Mouse (Mus musculus) adrenal gland, postnatal 10 days (tissue): ENCODE results near the gene Olfml1. TPM values are rescaled to one million over a fixed set of nuclear protein-coding genes. Genes with fewer than 3 reads are reported as not detected.
A peak's percentile ranks its signal among the peaks of the same experiment; 100 is the strongest.

Source experiments
- DNase-seq: peaks from one replicate; pipeline ENCODE4 v3.0.0; 2021; ENCODE audit warnings: mixed read lengths
- total RNA-seq, 2 experiments: library from RNA; stranded (reverse); gene quantifications; 2 replicates each; pipeline ENCODE4 v1.2.3; 2021

Gene Olfml1
- total RNA-seq, 2 experiments from 2014 or later = 9.9 to 12.4 TPM

DNA sequence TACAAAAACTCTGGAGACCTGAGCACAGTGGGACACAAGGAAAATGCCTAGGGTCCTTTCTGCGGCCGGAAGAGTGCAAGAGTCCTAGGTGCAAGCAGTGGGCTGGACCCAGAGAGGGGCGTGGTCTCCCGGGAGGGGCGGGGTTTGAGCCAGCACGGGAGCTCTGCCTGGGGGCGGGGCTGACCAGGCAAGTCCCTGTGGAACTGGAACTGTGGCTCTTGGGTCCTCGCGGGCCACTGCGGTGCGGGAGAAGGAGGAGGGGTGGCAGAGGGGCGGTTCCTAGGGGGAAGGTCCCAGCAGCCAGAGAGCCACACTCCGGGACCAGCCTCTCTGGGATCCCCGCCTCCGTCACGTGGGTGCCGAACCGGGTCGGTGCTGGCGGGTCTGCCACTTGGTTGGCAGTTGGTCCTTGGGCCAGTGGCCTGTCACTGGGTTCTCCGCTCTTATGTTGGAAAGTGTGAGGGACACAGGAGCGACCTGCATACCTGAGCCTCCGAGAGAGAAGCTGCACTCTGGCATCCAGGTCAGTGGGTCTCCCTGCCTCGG lies 27.7 kb downstream of the Olfml1 start, which contains the start of gene Ppfibp2:
Ppfibp2 (plus strand) TSS at position 351 of the 546 bp plus-strand sequence.
- DNase-seq = peak; percentile 98

DNA sequence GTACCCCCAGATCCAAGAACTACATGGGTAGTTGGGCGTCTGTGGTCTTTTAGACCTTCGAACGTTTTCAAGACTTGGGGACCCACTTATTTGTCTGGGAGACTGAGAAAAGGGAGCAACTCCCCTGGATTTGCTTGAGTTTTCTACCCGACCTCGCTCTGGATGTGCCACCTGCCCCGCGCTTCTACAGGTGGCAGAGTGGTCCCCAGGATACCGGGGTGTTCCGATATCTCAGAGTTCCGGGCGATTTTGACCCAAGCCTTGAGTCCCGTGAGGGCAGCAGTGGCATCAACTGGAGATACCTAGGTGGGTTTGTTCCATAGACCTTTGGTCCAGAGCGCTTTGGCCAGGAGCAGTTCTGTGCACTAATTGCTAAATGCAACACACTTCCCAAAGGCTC lies 28.2 kb downstream of the Olfml1 start:
- no peak for DNase-seq

DNA sequence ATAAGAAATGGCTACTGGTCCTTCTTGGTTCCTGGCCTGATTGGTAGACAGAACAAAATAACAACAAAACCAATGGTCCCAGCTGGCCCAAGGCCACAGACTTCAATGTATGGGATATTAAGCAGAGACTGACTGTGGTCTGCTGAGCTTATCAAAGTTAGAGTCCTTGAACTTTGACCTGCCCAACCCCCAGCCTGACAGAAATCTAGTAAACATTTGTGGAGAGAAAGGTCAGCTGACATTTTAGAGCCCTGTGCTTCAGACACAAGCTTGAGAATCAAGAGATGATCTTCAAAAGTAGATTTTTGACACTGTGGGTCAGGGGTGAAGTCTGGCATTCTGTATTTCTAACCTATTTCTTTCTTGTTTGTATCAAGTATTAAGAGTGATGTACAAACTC lies 29.5 kb downstream of the Olfml1 start:
- DNase-seq = no peak

DNA sequence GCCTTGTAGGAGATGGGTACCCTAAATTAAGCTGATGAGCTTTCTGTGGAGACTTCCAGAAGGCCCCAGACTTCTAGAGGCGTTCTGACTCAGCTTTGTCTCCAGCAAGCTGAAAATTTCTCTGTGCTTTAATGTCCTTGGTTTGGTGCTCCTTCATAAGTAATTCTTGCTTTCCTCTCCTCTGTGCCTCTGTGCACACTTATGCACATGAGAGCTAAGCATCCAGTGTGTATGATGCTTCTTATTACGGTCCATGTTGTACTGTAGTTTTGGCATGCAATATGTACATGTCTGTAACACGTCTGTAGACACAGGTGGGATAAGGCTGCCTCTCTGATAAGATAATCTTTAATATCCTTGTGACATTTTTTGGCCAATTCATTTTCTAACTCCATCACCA lies 30.7 kb downstream of the Olfml1 start:
- no peak for DNase-seq

DNA sequence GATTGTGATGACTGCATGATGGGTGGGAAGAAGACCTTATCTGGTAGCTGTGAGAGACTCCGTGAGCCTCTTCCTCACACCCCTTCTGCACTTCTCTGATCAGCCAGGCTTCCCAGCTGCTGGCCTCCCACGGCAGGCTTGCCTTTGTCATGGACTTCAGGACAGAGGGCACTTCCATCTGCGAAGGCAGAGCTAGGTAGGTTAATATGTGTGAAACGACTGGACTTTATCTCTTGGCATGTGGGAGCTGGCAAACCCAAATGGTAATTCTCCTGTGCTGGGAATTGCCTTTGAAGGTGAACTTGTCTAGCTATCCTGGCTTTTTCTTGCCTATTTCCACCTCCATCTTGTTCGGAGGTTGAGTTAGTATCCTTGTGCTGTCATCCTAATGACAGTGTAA lies 33.4 kb downstream of the Olfml1 start:
- DNase-seq = no peak

DNA sequence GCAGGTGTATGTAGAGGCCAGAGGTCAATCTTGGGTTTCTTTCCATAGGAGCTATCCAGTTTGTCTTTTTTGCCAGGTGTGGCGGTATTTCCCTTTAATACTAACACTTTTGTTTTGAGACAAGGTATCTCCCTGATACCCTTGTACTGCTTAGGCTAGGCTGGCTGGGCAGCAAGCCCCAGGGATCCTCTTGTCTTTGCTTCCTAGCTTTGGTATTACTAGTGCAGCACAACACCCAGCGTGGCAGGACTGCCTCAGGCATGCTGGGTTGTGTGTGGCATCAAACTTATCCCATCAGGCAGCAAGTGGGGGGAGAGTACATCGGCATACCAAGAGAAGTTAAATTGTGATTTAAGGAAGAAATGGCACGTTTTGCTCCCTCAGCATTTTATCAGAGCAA lies 35.3 kb downstream of the Olfml1 start:
- no peak for DNase-seq

DNA sequence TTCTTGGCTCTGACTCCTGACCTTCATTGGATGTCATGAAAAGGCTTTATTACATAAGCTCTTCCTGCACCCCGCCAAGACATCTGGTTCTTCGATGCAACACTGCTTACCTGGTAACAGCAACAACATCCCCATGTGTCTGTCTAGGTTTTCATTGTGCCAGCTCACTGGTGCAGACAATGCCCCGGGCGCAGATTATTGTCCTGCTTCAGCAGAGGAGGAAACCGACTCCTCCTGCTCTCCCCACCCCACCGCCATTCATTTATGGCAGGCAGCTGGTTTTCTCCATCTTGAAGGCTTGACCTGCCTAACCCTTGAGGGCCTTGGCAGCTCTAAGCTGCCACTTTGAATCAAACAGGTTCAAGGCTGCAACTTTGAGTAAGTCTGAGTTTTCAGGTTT lies 35.7 kb downstream of the Olfml1 start:
- DNase-seq = no peak

DNA sequence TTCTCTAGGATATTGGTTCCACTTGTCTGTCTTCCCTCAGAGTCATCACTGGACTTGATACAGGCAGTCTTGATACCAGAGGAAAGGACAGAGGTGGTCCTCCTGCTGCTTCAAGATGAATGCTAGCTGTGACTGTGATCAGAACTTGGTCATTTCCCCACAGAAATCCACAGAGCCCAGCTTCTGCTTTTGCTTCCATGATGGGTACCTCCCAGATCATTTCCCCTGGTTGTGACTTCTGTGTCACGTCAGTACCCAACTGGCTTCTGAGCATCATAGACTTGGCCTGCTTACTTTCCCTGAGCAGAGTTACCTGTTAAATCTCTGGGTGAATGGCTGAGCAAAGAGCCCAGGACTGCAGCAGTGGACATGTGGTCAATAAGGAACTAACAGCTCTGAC lies 40.5 kb downstream of the Olfml1 start:
- no peak for DNase-seq

DNA sequence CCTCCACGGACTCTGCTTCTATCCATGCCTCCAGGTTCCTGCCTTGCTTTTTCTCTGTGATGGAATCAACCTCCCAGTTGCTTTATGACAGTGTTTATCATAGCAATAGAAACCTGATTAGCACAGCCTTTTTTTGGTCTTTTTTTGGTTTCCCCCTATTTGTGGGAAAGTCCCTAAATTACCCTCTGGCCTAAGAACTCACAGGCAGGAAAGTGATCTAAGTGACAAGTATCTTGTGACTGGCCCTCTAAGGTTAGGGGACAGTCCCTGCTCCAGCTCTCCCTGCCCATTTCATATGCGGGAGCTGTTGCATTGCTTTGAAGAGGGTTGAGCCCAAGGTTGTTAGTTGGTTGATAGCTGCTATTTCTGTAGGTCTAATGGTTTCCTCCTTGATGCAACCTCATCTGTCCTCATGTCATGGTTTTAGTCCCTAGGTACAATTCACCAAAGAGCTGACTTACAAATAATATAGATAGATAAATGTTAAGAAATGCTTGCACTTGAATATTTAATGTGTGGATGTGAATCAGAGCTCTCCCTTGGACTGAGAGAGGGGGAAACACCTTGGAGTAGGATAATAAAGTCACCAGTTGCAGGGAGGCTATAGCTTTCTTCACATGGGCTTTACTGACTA lies 42.5 kb downstream of the Olfml1 start:
- no peak for DNase-seq

DNA sequence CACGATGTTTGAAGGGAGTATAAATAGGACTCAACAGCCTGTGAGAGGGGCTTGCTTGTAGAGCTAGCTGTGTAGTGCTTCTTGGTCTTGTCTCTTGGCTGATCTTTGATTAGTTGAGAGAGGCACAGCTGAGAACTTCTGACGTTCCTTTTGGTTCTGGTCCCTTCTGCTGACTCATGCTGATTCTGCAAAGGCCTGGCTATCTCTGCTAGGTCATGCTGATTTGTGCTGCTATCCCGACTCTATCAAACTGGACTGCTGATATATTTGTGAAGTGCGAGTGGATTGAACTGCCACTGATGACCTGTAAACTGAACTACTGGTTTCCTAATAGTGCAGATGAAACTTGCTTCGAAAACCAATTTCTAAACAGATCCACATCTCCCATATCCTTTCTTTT lies 43.6 kb downstream of the Olfml1 start:
- no peak for DNase-seq

DNA sequence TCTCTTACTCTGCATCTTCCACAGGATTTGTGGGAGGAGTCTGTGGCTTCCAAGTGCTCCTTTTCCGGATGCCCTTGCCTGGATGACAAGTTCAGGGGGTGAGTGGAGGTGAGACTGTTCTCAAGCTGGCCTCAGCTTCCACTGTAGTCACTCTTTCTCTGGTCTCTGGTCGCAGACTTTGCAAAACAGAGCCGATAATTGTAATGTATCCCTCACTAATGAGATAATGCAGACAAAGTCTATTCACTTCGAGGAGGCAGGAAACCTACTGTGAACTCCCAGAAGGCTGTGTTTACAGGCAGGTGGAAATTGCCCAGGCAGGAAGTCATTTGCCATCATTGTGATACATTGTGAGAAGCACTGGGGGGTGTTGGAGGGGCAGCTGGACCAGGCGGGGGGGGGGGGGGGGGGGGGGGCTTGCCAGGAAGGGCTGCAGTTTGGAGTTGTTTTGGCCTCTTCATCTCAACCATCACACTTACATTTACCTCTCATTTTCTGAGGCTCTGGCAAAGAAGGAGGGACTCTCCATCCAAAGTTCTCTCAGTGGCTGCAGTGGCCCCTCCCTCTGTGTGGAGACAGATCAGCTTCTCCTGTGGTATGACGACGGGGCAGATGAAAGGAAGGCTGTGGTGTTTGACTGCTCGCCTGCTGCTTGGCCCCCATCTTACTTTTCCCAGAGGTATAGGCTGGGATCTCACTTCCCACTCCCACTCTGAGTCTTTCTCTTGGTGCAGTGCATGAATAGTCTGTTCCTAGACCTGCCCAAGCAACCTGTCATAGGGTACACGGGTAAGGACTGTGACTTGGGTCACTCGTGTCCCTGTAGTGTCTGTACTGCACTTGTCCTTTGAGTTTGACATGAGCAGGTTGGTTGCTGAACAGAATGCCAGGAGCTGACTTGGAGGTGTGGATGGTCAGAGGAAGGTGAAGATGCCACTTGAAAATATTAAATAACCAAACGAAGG lies 51.1 kb downstream of the Olfml1 start:
- no peak for DNase-seq

DNA sequence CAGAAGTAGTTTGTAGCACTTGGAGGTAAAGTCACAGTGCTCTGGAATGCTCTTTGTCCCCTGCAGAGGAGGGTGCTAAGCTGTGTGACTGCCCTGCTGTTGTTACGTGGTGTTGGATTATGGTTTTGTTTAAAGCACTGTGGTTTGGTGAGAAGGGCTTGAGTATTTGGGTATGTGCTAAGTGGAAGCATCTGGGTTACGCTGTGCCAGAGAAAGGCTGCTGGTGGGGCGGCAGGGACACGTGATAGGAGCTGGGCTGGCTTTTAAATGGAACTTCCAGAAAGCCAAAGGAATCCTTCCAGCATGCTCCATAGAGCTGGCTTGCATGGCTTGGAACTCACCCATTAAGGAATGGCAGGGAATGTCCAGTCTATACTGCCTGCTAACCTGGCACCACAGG lies 52.0 kb downstream of the Olfml1 start:
- DNase-seq = no peak

DNA sequence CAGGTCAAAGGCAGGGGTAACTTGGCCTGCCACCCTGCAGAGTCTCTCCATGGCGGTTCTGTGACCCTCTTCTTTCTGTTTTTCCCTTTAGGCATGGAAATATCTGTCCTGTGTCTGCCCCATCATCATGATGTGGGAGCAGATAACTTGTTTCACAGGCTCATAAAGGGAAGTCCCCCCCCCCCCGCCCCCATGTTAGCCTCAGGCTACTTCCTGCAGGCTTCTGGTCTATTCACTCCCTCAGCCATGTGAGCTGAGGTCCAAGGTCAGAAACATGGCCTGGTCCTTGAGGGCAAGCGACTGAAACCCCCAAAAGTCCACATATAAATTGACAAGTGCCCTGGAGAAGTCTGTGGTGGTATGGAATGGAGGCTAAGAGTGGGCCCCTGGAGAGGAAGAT lies 52.9 kb downstream of the Olfml1 start:
- no peak for DNase-seq

DNA sequence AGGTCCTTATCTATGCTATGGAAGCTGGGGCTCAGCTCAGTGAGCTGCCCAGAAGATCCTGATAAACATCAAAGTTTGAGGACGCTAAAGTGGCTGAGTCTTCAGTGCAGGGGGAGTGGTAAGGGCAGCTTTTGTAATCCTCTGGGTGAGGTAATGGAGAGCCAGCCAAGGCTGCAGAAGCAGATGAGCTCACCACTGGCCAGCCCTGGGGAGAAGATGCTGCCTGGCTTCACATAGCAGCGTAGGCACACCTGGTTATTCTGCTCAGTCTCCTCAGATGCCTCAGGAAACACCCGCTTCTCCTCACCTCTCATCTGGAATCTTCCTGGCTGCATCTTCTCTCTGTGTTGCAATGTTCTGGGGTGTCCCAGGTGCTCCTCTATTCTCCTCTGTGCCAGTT lies 57.2 kb downstream of the Olfml1 start:
- DNase-seq = no peak

DNA sequence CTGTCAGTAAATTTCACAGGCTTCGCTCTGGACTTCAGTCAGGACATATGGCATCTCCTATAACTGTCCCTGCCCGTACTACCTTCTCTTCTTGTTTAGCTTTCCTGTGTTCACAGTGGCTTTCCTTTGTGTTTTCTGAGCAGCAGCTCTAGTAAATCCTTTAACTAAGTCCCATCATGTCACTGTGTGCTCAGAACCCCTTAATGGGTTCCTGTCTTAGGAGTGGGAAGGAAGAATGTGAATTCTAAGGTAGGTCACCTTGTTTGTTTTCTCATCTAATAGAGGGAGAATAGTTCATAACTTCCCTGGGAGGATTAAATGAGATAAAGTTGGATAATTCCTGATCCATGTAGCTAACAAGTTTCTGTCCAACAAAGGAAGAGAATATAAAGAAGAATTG lies 57.8 kb downstream of the Olfml1 start, which contains the start of gene 5330417H12Rik:
5330417H12Rik (minus strand) TSS at position 101 of the 400 bp plus-strand sequence.
- DNase-seq = no peak

DNA sequence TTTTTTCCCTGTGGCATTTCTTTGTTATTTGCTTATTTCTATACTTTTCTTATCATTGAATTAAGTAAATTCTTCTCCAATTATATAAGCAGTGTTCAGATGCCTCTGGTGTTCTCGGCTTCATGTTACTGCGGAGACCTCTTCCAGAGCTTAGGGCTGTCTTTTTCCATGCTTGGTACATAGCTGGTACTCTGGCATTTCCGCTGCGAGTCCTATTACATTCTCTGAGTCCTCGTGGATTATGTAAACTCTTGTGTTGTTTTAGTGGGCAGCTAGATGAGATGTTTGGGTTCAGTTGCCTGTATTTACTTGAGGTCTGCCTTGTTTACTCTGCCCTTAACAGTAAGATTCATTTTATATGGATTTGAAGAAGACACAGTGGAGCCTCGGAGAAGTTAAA lies 58.5 kb downstream of the Olfml1 start:
- no peak for DNase-seq

DNA sequence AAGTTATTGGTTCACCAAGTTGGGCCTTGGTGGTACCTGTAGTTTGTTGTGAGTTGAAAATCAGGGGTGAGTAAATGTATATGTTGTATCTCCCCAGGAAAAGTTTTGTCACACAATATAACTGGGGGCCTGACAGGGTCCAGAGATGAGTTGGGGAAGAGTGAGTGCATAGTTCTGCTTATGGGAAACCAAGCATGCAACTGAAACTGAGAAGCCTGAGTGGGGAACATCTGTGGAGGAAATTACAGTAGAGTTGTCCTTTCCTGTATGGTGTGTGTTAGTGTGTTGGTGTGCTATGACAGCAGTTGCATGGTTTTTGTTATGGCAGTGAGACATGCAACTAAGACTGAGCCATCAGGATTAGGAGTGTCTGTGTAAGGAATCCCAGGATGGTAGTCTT lies 61.1 kb downstream of the Olfml1 start:
- no peak for DNase-seq

DNA sequence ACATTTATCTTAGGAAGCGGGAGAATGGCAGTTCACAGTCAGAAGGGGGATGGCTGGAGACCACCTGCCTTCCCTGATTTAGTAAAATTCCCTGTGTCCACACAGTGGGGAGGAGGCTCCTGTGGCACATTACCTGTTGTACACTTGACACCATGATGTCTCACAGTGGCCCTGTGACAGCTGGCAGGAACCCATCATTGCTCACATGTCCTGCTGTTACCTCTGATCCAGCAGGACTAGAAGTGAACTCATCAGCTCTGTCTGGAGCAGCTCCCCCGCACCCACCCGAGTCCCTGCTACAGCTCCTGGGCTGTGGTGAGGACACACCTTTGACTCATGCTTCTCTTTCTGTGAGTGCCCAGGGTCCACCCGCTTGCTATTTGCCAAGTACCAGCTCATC lies 66.0 kb downstream of the Olfml1 start:
- DNase-seq = no peak

DNA sequence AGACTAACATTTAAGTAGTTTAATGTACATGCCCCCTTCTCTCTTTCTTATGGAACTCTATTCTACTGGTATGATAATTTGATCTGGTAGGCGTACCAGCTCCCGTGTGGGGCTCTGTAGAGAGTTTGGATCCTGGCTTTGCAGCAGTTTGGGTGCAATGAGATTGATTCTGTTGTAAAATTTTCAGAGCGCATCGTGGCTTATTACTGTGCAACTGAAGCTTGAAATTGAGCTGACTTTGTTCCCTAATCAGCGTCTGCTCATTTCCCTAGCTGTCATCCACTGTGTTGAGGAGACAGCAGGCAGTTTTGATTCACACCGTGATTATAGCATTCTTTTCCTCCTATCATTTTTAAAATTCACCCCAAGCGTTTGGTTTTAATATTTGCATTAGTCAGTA lies 70.2 kb downstream of the Olfml1 start:
- no peak for DNase-seq

DNA sequence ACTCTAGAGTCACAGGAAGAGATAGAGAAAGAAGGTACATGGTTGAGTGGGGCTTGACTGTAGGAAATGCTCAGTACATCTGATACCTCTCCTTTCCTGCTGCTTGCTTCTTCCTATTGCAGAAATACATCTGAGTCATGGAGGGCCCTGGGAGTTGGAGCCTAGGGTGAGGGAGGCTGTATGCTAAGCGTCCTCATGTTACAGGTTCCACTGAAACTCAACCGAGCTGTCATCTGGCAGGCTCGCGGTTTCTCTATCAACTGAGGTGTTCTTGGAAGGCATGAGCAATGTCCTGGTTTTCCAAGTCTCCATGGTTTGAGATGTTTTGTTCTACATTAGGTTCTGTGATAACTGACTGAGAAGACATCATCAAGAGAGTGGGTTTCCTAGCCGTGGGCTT lies 70.8 kb downstream of the Olfml1 start:
- DNase-seq = no peak
